Mouse (Mus musculus): ENCODE data around the gene Cxcl13. TPM values are rescaled to one million over a fixed set of nuclear protein-coding genes. Genes with fewer than 3 reads are reported as not detected.

The Cxcl13 gene
- polyA plus RNA-seq, 1 experiment = not detected

GRCm38 (mm10) chr5:96009076-96009475, 52.3 kb downstream of the Cxcl13 start:
- TF ChIP-seq GATA1 (IDR thresholded peaks at IDR 0.05; ENCODE audit: low read length) (no peak), TAL1 (IDR thresholded peaks at IDR 0.05; ENCODE audit: low read length) (no peak)

More at GRCm38 (mm10) chr5:96009076-96009475, 52.3 kb downstream of the Cxcl13 start:
- H3K27me3 ChIP-seq (ENCODE audit: control insufficient read depth) = no peaks in the 10 kb centered on the region
- no peaks in the 10 kb centered on the region; the same call in 1 of the 2 replicates for H3K9me3 ChIP-seq (ENCODE audit: control insufficient read depth, low read length)
- no peak overlapping the region for H3K4me3 ChIP-seq (replicated peaks)
- H3K4me1 ChIP-seq (ENCODE audit: control insufficient read depth) = no peaks in the 10 kb centered on the region
- no peaks in the 10 kb centered on the region for H3K36me3 ChIP-seq (ENCODE audit: control insufficient read depth)

Other genes with a start within 250 kb of the Cxcl13 start
- gene Gm7978, start 220.8 kb upstream of the Cxcl13 start, polyA plus RNA-seq (2012) = not detected in 2 replicates
- gene Gm7982, start 214.9 kb upstream of the Cxcl13 start, polyA plus RNA-seq (2012) = not detected in 2 replicates
- gene E330014E10Rik, start 181.0 kb upstream of the Cxcl13 start, polyA plus RNA-seq (2012) = not detected in 2 replicates
- 0.01 and 0.02 TPM in 2 replicates for gene Cnot6l, start 207.2 kb downstream of the Cxcl13 start, polyA plus RNA-seq (2012)